Mouse (Mus musculus) heart, embryonic 10.5 days (tissue): ENCODE results near the gene Sbf2. TPM values are rescaled to one million over a fixed set of nuclear protein-coding genes. Genes with fewer than 3 reads are reported as not detected.
"Not testable (repeated sequence)": the region's sequence is repeated elsewhere in the genome, so short reads cannot be mapped to it uniquely, and the experiment has no call there.

Source experiments
- DNase-seq: peaks from one replicate; pipeline ENCODE4 v3.0.0-alpha.2; 2017; ENCODE audit warnings: low spot score
- H3K27ac ChIP-seq: fragments of 300-500 bp; sonication (generic); 2 replicates; pipeline ENCODE4 v1.5.1; 2016; ENCODE audit warnings: mild to moderate bottlenecking
- H3K27me3 ChIP-seq: fragments of 300-500 bp; sonication (generic); 2 replicates; pipeline ENCODE4 v1.6.1; 2016; ENCODE audit warnings: mild to moderate bottlenecking; ENCODE audit not compliant: poor library complexity, insufficient read depth, severe bottlenecking
- H3K36me3 ChIP-seq: fragments of 300-500 bp; sonication (generic); 2 replicates; pipeline ENCODE4 v1.6.1; 2016; ENCODE audit warnings: mild to moderate bottlenecking, moderate library complexity
- H3K4me1 ChIP-seq: fragments of 300-500 bp; sonication (generic); 2 replicates; pipeline ENCODE4 v1.6.1; 2016; ENCODE audit warnings: mild to moderate bottlenecking
- H3K4me3 ChIP-seq: fragments of 300-500 bp; sonication (generic); 2 replicates; pipeline ENCODE4 v1.5.1; 2016; ENCODE audit warnings: mild to moderate bottlenecking, moderate library complexity
- H3K9me3 ChIP-seq: fragments of 300-500 bp; sonication (generic); 2 replicates; pipeline ENCODE4 v1.6.1; 2016; ENCODE audit warnings: mild to moderate bottlenecking, moderate library complexity
- WGBS: fragments of 180-500 bp; shearing (Covaris S2); methylation state at CpG from one replicate; pipeline ENCODE4 v1.1.7; 2016; 5-methylcytosine and 5-hydroxymethylcytosine counted together
- polyA plus RNA-seq: library from polyadenylated mRNA; unstranded; fragments of >200 nt; fragmentation: Nextera tagmentation; extraction: Ambion mirVana; gene quantifications from 2 replicates; pipeline ENCODE4 v1.2.1, GENCODE M21; 2016

The Sbf2 gene
- polyA plus RNA-seq, 1 experiment from 2014 or later: 28.6 TPM

DNA sequence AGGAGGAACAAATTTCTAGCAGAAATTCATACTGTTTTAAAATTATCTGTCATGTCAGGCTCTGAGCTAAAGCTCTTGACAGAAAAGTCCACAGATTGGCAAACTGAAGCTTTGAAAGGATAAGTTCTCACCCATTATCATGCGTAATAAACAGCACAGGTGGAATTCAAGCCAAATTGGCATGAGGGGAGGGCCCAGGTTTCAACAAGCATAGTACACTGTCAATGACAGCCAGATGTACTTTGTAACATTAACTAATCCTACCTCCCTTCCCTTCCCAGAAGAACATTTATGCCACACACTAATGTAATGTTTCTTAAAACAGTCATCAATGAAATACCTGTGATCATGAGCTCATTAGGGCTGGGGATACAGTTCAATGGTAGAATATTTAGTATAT lies 17.6 kb downstream of the Sbf2 start:
- Histone ChIP-seq H3K27me3 (no peaks in the 10 kb centered on the region), H3K4me3 (no peak overlapping the region), H3K27ac (no peak overlapping the region), H3K9me3 (no peaks in the 10 kb centered on the region), H3K4me1 (no peaks in the 10 kb centered on the region), H3K36me3 (peaks cover 10% of the 10 kb centered on the region)
- no peak for DNase-seq
- 88% methylated on average over 1 of the region's 1 CpGs for WGBS

DNA sequence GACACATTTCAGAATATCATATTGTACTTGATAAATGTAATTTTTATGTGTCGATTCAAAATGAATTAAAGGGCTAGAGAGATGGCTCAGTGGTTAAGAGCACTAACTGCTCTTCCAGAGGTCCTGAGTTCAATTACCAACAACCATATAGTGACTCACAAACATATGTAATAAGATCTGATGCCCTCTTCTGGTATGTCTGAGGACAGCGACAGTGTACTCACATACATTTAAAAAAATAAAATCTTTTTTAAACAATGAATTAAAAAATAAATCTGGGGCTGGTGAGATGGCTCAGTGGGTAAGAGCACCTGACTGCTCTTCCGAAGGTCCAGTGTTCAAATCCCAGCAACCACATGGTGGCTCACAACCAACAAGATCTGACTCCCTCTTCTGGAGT lies 20.7 kb downstream of the Sbf2 start:
- not testable (repeated sequence) for DNase-seq, H3K27me3 ChIP-seq, H3K4me1 ChIP-seq, H3K9me3 ChIP-seq, H3K27ac ChIP-seq, H3K36me3 ChIP-seq, H3K4me3 ChIP-seq
- WGBS: 77% methylated on average over 3 of the region's 3 CpGs

DNA sequence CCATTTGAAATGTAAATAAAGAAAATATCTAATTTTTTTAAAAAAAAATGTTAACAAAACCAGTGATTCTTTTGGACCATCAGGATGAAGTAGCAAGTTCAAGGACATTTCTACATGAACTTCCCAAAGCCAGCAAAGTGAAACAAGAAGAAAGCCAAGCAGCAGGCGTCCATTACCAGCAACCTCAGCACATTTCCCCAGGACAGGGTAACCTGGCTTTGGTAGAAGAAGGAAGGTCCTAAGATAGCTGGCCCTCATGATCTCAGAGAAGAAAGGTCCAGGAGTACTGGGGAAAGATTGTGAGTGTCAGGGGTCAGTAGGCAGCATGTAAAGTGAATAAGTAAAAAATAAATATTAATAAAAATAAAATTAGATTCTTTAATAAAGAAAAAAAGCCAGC lies 27.0 kb downstream of the Sbf2 start:
- Histone ChIP-seq H3K27ac (no peak overlapping the region), H3K27me3 (no peaks in the 10 kb centered on the region), H3K9me3 (no peaks in the 10 kb centered on the region), H3K36me3 (0 out of 2 replicates have a peak, but pooled peaks cover 5% of the 10 kb centered on the region), H3K4me3 (no peak overlapping the region), H3K4me1 (0 out of 2 replicates have a peak, but pooled peaks cover 8% of the 10 kb centered on the region)
- DNase-seq: no peak
- WGBS: 80% methylated on average over 1 of the region's 1 CpGs

DNA sequence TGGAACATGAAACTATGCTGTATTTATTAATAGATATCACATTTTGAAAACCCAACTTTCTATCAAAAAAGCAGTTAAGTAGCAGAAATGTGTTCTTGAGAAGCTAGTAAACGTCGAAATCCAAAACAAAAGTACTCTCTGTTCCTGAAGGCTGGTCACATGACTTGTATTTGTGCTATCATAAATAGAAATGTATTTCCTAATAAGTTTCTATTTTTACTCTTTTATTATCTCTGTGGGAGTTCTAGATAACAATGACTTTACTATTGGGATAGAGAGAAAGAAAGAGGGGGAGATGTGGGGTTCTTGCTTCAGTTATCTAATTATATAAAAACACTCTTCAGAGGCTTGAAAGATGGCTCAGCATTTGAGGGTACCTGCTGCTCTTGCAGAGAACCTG lies 29.5 kb downstream of the Sbf2 start:
- 0 out of 2 replicates have a peak, but pooled peaks cover 8% of the 10 kb centered on the region for H3K4me1 ChIP-seq
- 82% methylated on average over 2 of the region's 2 CpGs for WGBS
- no peak overlapping the region for H3K27ac ChIP-seq
- H3K4me3 ChIP-seq: no peak overlapping the region
- H3K36me3 ChIP-seq: 0 out of 2 replicates have a peak, but pooled peaks cover 5% of the 10 kb centered on the region
- H3K27me3 ChIP-seq: no peaks in the 10 kb centered on the region
- no peak for DNase-seq
- H3K9me3 ChIP-seq: no peaks in the 10 kb centered on the region

DNA sequence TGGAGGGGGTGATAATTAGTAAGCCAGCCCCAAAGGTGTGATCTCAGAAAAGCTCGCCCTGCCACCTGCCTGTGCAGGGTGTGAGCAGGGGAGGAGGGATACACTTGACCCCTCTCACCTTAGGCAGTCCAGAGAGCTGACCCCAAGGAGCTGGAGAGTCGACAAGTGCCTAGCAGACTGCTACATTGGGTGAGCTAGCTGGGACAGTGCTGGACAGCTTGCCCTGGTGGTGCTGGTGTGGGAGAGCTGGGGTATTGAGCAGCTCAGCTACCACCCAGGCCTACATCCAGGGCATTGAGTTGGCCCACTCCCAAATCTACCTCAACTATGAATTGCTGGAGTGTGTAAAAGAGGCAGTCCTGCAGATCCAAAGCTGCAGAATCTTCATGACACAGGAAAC lies 30.6 kb downstream of the Sbf2 start:
- H3K4me1 ChIP-seq: 0 out of 2 replicates have a peak, but pooled peaks cover 8% of the 10 kb centered on the region
- H3K27me3 ChIP-seq: no peaks in the 10 kb centered on the region
- 63% methylated on average over 2 of the region's 2 CpGs for WGBS
- 0 out of 2 replicates have a peak, but pooled peaks cover 5% of the 10 kb centered on the region for H3K36me3 ChIP-seq
- no peak overlapping the region for H3K4me3 ChIP-seq
- no peaks in the 10 kb centered on the region for H3K9me3 ChIP-seq
- DNase-seq: no peak
- no peak overlapping the region; the same call in 1 of the 2 replicates for H3K27ac ChIP-seq

DNA sequence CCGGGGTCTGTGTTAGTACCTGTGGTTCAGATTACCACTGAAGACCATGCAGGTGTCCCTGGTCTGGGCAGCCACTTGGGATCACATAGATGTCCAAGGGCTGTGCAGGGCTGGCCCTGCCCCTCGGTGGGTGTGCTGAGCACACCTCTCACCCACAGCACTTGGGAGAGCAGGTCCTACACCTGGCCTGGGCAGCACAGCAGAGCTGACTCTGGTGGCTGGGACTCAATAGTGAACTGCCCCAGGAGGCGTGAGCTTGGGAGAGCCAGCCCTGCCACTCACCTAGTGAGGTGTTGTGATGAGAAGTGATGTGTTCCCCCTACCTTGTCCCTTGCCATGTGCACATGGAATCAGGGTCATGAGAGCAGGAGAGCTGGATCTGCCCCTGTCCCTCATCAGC lies 31.0 kb downstream of the Sbf2 start:
- H3K9me3 ChIP-seq: no peaks in the 10 kb centered on the region
- H3K27ac ChIP-seq: no peak overlapping the region; the same call in 1 of the 2 replicates
- no peak overlapping the region for H3K4me3 ChIP-seq
- H3K4me1 ChIP-seq: 0 out of 2 replicates have a peak, but pooled peaks cover 8% of the 10 kb centered on the region
- no peak for DNase-seq
- 0 out of 2 replicates have a peak, but pooled peaks cover 5% of the 10 kb centered on the region for H3K36me3 ChIP-seq
- H3K27me3 ChIP-seq: no peaks in the 10 kb centered on the region
- 89% methylated on average over 3 of the region's 3 CpGs for WGBS

DNA sequence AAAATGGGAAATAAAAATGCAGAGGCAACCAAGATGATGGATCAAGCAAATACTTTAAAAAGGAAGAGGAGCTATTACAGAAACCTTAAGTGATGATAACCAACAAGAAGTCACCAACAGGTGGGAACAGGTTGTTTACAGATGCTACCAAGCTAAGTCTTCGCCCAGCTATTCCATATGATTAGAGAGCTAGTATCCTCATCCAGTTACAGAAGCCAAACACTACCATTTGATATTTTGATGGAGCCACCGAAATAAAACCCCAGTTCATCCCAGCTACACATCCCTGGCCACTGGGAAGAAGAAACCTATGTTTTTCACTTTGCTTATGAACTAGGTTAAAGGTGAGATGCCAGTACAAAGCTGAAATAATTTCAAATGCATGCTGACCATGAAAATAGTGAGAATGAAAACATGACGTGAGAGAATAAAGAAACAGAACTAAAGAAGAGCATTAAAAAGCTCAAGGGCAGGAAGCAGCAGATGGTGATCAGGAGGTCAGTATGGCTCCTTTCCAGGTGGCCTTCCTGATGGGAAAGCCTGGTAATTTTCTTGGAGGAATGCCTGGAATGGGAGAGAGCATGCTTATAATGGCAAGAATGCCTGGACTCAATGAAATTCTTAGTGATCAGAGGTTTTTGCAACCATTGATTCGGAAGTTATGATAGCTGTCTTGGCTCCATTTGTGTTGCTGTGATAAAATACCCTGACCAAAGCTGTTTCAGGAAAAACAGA lies 48.7 kb downstream of the Sbf2 start:
- no peaks in the 10 kb centered on the region for H3K27me3 ChIP-seq
- no peak overlapping the region for H3K4me3 ChIP-seq
- 83% methylated on average over 4 of the region's 4 CpGs for WGBS
- DNase-seq: no peak
- no peaks in the 10 kb centered on the region for H3K4me1 ChIP-seq
- peaks cover 5% of the 10 kb centered on the region; the same call in 1 of the 2 replicates for H3K36me3 ChIP-seq
- no peaks in the 10 kb centered on the region for H3K9me3 ChIP-seq
- no peak overlapping the region for H3K27ac ChIP-seq

DNA sequence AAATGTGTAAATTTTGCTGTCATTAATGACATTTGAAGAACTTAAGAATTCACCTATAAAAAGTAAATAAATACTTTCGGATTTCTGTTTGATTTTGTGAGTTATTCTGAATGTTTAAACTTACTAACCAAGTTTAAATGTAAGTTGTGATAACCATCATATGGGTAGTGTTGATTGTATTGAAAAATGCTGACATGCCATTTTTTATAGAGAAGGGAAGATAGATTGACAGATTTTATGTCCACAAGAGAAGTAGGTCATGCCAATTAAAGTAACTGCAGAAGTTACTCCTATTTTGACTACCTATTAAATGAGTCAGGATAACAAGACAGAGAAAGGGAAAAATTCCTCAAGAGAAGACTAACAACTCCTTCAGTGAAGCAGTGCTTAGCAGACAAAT lies 53.1 kb downstream of the Sbf2 start:
- Histone ChIP-seq H3K4me3 (no peak overlapping the region), H3K36me3 (peaks cover 6% of the 10 kb centered on the region; the same call in 1 of the 2 replicates), H3K9me3 (no peaks in the 10 kb centered on the region), H3K27ac (no peak overlapping the region), H3K4me1 (peaks cover 12% of the 10 kb centered on the region), H3K27me3 (no peaks in the 10 kb centered on the region)
- WGBS: 74% methylated on average over 1 of the region's 1 CpGs
- DNase-seq: no peak

DNA sequence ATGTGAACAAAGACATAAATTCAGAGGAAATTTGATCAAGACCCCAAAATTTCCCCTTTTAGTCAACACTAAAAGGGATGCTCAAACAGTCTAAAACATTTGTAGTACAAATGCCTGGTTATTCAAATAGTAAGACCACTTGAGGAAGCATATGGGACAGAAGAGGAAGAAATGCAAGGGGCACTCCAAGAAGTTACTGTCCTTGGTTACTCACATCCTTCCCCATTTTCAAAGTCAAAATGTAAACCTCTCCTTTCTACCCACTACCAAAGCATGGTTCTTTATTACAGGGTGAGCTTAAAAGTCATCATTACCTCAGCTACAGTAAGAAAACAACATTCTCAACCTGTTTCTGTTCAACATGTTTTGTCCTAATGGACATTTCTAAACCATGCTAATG lies 57.7 kb downstream of the Sbf2 start:
- Histone ChIP-seq H3K27me3 (no peaks in the 10 kb centered on the region), H3K4me3 (no peak overlapping the region), H3K27ac (no peak overlapping the region), H3K36me3 (peaks cover 6% of the 10 kb centered on the region; the same call in 1 of the 2 replicates), H3K4me1 (peaks cover 17% of the 10 kb centered on the region), H3K9me3 (no peaks in the 10 kb centered on the region)
- no peak for DNase-seq

DNA sequence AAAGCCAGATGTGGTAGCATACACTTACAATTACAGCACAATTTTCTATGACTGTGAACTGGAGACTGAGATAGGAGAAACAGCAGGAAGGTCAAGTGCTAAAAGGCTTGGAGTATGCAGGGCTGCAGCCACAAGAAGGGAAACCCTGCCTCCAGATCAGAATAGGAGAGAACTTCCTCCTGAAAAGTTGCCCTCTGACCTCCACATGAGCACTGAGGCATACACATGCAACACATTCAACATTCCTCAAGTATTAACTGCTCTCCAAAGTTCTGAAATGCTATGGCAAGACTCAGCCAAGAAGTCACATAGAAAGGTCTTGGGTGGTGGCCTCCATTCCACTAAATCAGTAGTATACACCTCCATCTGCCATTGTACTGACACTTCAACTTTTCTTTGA lies 58.5 kb downstream of the Sbf2 start:
- no peak for DNase-seq
- Histone ChIP-seq H3K4me3 (no peak overlapping the region), H3K27me3 (no peaks in the 10 kb centered on the region), H3K9me3 (no peaks in the 10 kb centered on the region), H3K27ac (no peak overlapping the region), H3K4me1 (peaks cover 17% of the 10 kb centered on the region), H3K36me3 (peaks cover 6% of the 10 kb centered on the region; the same call in 1 of the 2 replicates)

DNA sequence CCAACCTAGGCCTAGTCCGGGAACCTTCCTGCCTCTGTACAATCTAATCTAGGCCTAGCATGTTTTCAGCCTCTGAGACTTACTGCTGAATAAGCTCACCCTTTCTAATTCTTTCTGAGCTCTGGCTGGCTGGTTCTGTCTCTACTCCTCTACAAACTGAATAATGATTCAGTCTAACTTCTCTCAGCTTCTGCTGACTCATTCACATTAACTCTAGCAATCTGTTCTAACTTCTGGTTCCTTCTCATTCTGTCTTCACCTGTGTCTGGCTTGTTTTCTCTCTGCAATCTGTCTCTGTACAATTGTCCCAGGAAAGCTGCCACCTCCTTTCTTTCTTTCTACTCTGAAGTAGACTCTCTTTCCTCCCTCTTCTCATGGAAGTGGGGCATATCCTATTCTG lies 59.5 kb downstream of the Sbf2 start:
- DNase-seq: no peak
- no peak overlapping the region for H3K4me3 ChIP-seq
- peaks cover 6% of the 10 kb centered on the region; the same call in 1 of the 2 replicates for H3K36me3 ChIP-seq
- no peaks in the 10 kb centered on the region for H3K9me3 ChIP-seq
- WGBS: 73% methylated on average over 1 of the region's 1 CpGs
- no peaks in the 10 kb centered on the region for H3K27me3 ChIP-seq
- peaks cover 17% of the 10 kb centered on the region for H3K4me1 ChIP-seq
- H3K27ac ChIP-seq: no peak overlapping the region

DNA sequence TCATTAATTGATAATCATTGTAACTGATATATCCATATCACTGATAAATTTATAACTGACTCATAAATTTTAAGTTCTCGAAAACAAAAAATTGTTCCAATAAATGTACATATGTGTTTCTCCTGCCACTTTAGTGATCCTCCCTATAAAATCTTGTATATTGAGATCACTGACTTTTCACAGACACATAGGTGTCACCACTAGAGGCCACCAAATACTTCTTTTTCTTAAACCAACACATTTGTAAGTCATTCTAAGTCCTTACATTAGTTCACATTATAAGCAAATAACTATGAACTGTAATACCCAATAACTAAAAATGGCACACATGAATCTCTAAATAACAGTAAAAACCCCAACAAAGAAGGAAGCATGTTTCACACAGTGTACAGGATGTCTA lies 66.5 kb downstream of the Sbf2 start:
- WGBS: 60% methylated on average over 1 of the region's 1 CpGs
- no peaks in the 10 kb centered on the region for H3K4me1 ChIP-seq
- no peaks in the 10 kb centered on the region for H3K36me3 ChIP-seq
- H3K4me3 ChIP-seq: no peak overlapping the region
- H3K9me3 ChIP-seq: no peaks in the 10 kb centered on the region
- H3K27me3 ChIP-seq: no peaks in the 10 kb centered on the region
- H3K27ac ChIP-seq: no peak overlapping the region
- DNase-seq: no peak

DNA sequence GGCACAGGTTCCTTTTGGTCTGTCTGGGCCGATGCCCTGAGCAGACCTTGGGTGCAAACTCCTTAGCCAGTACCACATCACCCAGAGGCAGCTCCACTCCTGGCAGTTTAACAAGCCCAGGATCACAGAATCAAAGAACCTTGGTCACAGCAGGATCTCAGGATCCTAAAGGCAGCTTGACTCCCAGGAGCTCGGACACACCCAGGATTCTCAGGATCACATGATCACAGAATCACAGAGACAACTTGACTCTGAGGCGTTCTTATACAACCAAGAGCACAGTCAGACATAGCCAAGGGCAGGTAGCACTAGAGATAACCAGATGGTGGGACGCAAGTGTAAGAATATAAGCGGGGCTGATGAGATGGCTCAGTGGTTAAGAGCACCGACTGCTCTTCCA lies 71.4 kb downstream of the Sbf2 start:
- no peak overlapping the region for H3K4me3 ChIP-seq
- no peaks in the 10 kb centered on the region for H3K36me3 ChIP-seq
- H3K4me1 ChIP-seq: no peaks in the 10 kb centered on the region
- H3K9me3 ChIP-seq: no peaks in the 10 kb centered on the region
- no peak overlapping the region for H3K27ac ChIP-seq
- no peaks in the 10 kb centered on the region for H3K27me3 ChIP-seq
- no peak for DNase-seq
- WGBS: 87% methylated on average over 6 of the region's 6 CpGs

DNA sequence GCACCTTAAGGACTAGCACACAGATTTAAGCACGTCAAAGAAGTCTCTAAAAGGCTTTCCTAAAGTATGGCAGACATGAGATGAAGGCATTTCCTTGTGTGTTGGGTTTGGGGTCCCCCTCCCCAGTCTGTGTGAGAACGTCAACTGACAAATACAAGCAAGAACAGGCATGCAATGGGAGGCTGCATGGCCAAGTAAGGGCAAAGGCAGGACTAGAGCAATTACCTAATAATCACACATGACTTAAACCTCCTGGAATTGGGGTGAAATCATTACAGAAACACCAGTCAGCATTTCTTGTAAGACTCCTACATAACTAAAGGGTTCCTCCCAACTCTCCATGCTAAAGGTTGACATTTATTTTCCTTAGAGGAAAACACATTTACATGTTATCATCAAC lies 75.5 kb downstream of the Sbf2 start:
- H3K4me3 ChIP-seq: no peak overlapping the region
- H3K9me3 ChIP-seq: no peaks in the 10 kb centered on the region
- no peaks in the 10 kb centered on the region for H3K36me3 ChIP-seq
- DNase-seq: no peak
- no peaks in the 10 kb centered on the region for H3K4me1 ChIP-seq
- H3K27ac ChIP-seq: no peak overlapping the region
- no peaks in the 10 kb centered on the region for H3K27me3 ChIP-seq
- WGBS: 49% methylated on average over 2 of the region's 2 CpGs
